Mouse (Mus musculus) lung, embryonic 16.5 days (tissue): ENCODE data around the gene Pias1. TPM values are rescaled to one million over a fixed set of nuclear protein-coding genes. Genes with fewer than 3 reads are reported as not detected.
A peak's percentile ranks its signal among the peaks of the same experiment; 100 is the strongest.

Experiments used
- ATAC-seq: fragments of 200-750 bp; cut with Nextera tagmentation; 2 replicates; pipeline ENCODE4 v1.8.0; 2017; ENCODE audit warnings: low read depth, mild to moderate bottlenecking, moderate library complexity
- H3K27ac ChIP-seq: fragments of 300-500 bp; sonication (generic); 2 replicates; pipeline ENCODE4 v1.5.1; 2014; ENCODE audit warnings: mild to moderate bottlenecking, control low read depth, low read length
- H3K27me3 ChIP-seq: fragments of 300-500 bp; sonication (generic); 2 replicates; pipeline ENCODE4 v1.6.1; 2014; ENCODE audit warnings: low read depth, low read length, mixed read lengths; ENCODE audit not compliant: control insufficient read depth, insufficient read depth
- H3K36me3 ChIP-seq: fragments of 300-500 bp; sonication (generic); 2 replicates; pipeline ENCODE4 v1.6.1; 2014; ENCODE audit warnings: low read length; ENCODE audit not compliant: control insufficient read depth, insufficient read depth
- H3K4me1 ChIP-seq: fragments of 300-500 bp; sonication (generic); replicated peaks from 2 replicates; pipeline ENCODE4 v1.6.1; 2014; ENCODE audit warnings: low read length, mixed read lengths; ENCODE audit not compliant: control insufficient read depth, insufficient read depth
- H3K4me2 ChIP-seq: fragments of 300-500 bp; sonication (generic); 2 replicates; pipeline ENCODE4 v1.6.1; 2014; ENCODE audit warnings: low read depth, low read length, control low read depth
- H3K4me3 ChIP-seq: fragments of 300-500 bp; sonication (generic); 2 replicates; pipeline ENCODE4 v1.5.1; 2014; ENCODE audit warnings: mild to moderate bottlenecking, low read length, control low read depth
- H3K9ac ChIP-seq: fragments of 300-500 bp; sonication (generic); 2 replicates; pipeline ENCODE4 v1.6.1; 2014; ENCODE audit warnings: low read length, control low read depth
- H3K9me3 ChIP-seq: fragments of 300-500 bp; sonication (generic); 2 replicates; pipeline ENCODE4 v1.6.1; 2016; ENCODE audit warnings: low read length; ENCODE audit not compliant: control insufficient read depth
- WGBS: fragments of 180-500 bp; shearing (Covaris S2); extraction: QIAGEN DNeasy Blood & Tissue Kit; methylation state at CpG from one replicate; pipeline ENCODE4 v1.1.7; 2014; 5-methylcytosine and 5-hydroxymethylcytosine counted together
- polyA plus RNA-seq: library from polyadenylated mRNA; unstranded; fragments of >200 nt; fragmentation: Nextera tagmentation; extraction: Ambion mirVana; gene quantifications from 2 replicates; pipeline ENCODE4 v1.2.1, GENCODE M21; 2015

Pias1 gene
- polyA plus RNA-seq, 1 experiment from 2014 or later: 91.8 TPM

GRCm38 (mm10) chr9:62851571-62851970, 136.2 kb downstream of the Pias1 start:
- Histone ChIP-seq H3K4me1 (peaks cover 24% of the 10 kb centered on the region), H3K4me3 (no peak overlapping the region), H3K9me3 (no peaks in the 10 kb centered on the region), H3K27ac (no peak overlapping the region), H3K36me3 (peaks cover under 1% of the 10 kb centered on the region; the same call in 1 of the 2 replicates), H3K27me3 (no peaks in the 10 kb centered on the region), H3K4me2 (no peak overlapping the region), H3K9ac (no peak overlapping the region)
- WGBS: 66% methylated on average over 2 of the region's 2 CpGs
- ATAC-seq: no peak

DNA sequence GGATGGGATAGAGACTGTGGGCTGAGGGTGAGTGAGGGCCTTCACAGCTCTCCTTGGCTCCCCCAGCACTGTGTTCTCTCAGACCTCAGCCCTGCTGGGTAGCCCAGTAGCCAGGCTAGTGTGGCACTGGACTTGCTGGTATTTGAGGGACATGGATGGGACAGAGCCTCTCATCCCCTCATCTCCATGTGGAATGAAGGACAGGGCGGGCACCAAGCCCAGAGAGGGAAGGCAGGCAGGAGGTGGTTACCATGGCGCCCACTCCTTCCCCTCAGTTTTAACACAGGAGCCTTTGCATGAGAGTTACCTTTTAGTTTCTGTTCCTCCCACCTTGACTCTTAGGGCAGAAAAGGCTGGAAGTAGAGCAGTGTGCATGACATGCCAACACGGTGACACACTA, 139.1 kb downstream of the Pias1 start:
- WGBS: 82% methylated on average over 3 of the region's 3 CpGs
- Histone ChIP-seq H3K4me3 (no peak overlapping the region), H3K9ac (no peak overlapping the region), H3K27me3 (no peaks in the 10 kb centered on the region), H3K4me2 (no peak overlapping the region), H3K36me3 (peaks cover 2% of the 10 kb centered on the region; the same call in 1 of the 2 replicates), H3K27ac (no peak overlapping the region), H3K9me3 (no peaks in the 10 kb centered on the region), H3K4me1 (peaks cover 13% of the 10 kb centered on the region)
- ATAC-seq: no peak

DNA sequence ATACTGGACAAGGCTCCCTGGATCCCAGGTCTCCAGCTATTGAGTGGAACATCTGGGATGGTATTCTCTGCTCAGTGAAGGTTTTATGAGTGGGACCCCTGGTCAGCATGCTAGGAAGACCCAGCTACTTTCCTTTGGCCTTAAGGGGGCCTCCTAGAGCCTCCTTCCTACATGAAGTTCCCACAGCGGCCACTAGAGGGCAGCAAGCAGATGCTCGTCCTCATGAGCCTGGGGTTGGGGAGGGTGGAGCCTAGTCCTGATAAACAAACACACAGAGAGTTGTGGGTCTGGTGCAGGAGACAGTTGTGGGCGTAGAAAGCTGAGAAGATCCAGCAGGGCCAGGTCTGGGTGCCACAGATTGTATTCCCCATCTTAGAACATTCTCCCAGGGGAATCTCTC, 140.0 kb downstream of the Pias1 start:
- peak; percentile 61 for ATAC-seq
- no peak overlapping the region for H3K9ac ChIP-seq
- H3K27me3 ChIP-seq: no peaks in the 10 kb centered on the region
- peaks cover 2% of the 10 kb centered on the region; the same call in 1 of the 2 replicates for H3K36me3 ChIP-seq
- WGBS: 4% methylated on average over 3 of the region's 3 CpGs
- peaks cover 13% of the 10 kb centered on the region for H3K4me1 ChIP-seq
- H3K9me3 ChIP-seq: no peaks in the 10 kb centered on the region
- H3K4me2 ChIP-seq: no peak overlapping the region
- H3K27ac ChIP-seq: no peak overlapping the region
- no peak overlapping the region for H3K4me3 ChIP-seq

DNA sequence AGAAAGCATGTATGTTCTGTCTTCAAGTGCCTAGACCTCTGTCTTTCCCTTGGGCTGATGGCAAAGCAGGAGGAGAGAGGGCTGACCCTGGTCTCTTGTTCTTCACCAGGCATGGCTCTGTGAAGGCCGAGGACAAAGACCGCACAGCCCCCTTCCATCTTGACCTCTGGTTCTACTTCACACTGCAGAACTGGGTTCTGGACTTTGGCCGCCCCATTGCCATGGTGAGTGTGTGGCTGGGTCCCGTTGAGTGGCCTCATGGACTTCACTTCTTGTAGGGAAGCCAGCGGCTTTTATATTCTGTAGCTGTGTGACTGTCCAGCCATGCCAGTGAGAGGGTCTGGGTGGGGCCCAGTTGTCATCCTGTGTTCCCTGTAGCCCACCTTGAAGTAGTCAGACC, 143.3 kb downstream of the Pias1 start:
- no peaks in the 10 kb centered on the region for H3K9me3 ChIP-seq

DNA sequence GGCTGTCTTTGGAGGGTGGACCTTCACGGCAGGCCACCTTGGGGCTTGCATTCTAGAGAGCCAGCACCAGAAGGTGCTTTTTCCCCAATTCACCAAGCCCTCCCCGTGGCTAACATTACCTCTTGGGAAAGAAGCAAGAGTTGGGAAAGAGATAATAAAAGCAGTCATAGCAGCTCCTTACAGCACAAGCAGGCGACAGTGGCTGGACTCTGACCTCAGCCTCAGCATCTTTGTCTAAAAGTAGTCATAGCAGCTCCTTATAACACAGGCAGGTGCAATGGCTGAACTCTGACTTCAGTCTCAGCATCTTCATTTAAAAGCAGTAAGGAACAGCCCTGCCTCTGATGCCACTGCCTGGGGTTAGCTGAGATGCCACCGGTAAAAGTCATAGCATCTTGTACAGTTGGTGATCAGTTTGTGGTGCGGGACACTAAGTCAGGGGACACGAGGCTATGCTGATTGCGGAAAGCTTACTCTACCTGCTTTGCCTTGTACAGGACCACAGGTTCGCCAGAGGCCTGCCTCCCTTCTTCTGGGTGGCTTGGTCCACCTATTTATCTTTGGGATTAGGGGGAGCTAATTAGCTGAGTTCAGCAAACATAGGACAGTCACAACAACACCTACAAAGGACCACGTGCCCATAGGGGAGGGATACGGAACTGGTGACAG, 144.2 kb downstream of the Pias1 start:
- 70% methylated on average over 10 of the region's 10 CpGs for WGBS
- no peak overlapping the region for H3K4me2 ChIP-seq
- no peak overlapping the region for H3K9ac ChIP-seq
- no peaks in the 10 kb centered on the region for H3K27me3 ChIP-seq
- ATAC-seq: no peak
- no peak overlapping the region for H3K4me3 ChIP-seq
- peaks cover 11% of the 10 kb centered on the region for H3K4me1 ChIP-seq
- H3K27ac ChIP-seq: no peak overlapping the region
- no peaks in the 10 kb centered on the region for H3K9me3 ChIP-seq
- 0 out of 2 replicates have a peak, but pooled peaks cover 2% of the 10 kb centered on the region for H3K36me3 ChIP-seq

More for the DNA sequence above, 143.3 kb downstream of the Pias1 start:
- Histone ChIP-seq H3K27me3 (no peaks in the 10 kb centered on the region), H3K36me3 (0 out of 2 replicates have a peak, but pooled peaks cover 2% of the 10 kb centered on the region), H3K4me3 (no peak overlapping the region), H3K4me1 (peaks cover 7% of the 10 kb centered on the region), H3K27ac (no peak overlapping the region), H3K4me2 (no peak overlapping the region), H3K9ac (no peak overlapping the region)
- ATAC-seq: no peak
- 89% methylated on average over 5 of the region's 5 CpGs for WGBS

DNA sequence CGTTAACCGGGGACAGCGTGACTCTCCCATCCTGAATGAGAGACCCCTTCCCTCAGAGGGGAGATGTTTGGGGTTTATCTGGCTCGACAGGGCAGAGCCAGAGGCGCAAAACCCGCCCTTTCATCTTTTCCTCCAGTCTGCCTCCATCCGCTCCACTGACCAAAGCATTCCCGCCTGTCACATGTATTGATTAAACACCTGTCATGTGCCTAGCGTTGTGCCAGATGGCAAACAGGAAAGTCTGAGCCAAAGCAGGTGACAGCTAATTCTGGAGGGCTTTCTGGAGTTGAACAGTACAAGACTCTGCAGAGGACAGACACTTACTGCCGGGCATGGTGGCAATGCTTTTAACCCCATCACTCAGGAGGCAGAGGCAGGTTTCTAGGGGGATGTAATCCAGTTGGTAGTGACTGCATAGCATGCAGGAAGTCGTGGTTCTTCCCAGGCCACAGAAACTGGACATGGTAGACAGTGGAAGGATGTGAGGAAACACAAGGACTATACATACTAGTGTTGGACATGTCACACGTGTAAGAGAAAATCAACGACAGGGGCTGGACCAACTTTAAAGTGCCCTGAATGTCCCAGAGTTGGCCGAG, 148.5 kb downstream of the Pias1 start:
- Histone ChIP-seq H3K9ac (peak overlapping the region; percentile 98), H3K27ac (peak overlapping the region; percentile 89), H3K27me3 (no peaks in the 10 kb centered on the region), H3K4me2 (peak overlapping the region; percentile 88), H3K4me3 (peak overlapping the region; percentile 85), H3K9me3 (no peaks in the 10 kb centered on the region), H3K36me3 (no peaks in the 10 kb centered on the region), H3K4me1 (peaks cover 13% of the 10 kb centered on the region)
- WGBS: 6% methylated on average over 14 of the region's 14 CpGs
- no peak; the same call in none of the 2 replicates for ATAC-seq

- H3K4me3 ChIP-seq: peak within 1 kb of the TSS; percentile 85
- peak within 1 kb of the TSS; percentile 98 for H3K9ac ChIP-seq
- H3K4me2 ChIP-seq: peak within 1 kb of the TSS; percentile 88
- H3K27me3 ChIP-seq: no peaks in the 10 kb centered on the region
- WGBS: under 1% methylated on average over 48 of the region's 48 CpGs
- H3K4me1 ChIP-seq: peaks cover 13% of the 10 kb centered on the region
- peak within 1 kb of the TSS; percentile 89 for H3K27ac ChIP-seq
- no peaks in the 10 kb centered on the region for H3K36me3 ChIP-seq
- no peaks in the 10 kb centered on the region for H3K9me3 ChIP-seq
- peak; percentile 96 for ATAC-seq
Observed at GRCm38 (mm10) chr9:62838506-62839171, 149.1 kb downstream of the Pias1 start, which contains the start of gene Cln6. Gene Cln6, plus strand, starts transcription at chr9:62838785.

DNA sequence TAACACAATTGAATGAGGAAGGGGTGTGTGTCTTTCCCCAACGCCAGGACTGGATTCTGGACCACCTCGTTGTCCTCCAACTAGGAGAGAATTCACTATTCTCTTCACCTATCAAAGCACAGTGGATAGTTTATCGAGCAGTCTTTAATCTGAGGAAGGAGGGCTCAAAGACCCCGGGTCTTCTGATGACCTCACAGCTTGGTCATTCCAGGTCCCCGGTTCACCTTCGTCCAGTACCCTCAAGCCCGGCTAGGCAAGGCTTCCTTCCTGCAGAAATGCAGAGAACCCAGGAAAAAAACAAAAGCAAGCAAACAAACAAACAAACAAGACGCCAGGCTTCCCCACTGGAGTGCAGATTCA, 149.6 kb downstream of the Pias1 start:
- ATAC-seq: peak; percentile 15
- Histone ChIP-seq H3K27ac (peak overlapping the region; percentile 89), H3K36me3 (no peaks in the 10 kb centered on the region), H3K4me2 (peak overlapping the region; percentile 88), H3K4me3 (peak overlapping the region; percentile 85), H3K4me1 (peaks cover 13% of the 10 kb centered on the region), H3K9ac (peak overlapping the region; percentile 98), H3K27me3 (no peaks in the 10 kb centered on the region), H3K9me3 (no peaks in the 10 kb centered on the region)
- 10% methylated on average over 8 of the region's 8 CpGs for WGBS

DNA sequence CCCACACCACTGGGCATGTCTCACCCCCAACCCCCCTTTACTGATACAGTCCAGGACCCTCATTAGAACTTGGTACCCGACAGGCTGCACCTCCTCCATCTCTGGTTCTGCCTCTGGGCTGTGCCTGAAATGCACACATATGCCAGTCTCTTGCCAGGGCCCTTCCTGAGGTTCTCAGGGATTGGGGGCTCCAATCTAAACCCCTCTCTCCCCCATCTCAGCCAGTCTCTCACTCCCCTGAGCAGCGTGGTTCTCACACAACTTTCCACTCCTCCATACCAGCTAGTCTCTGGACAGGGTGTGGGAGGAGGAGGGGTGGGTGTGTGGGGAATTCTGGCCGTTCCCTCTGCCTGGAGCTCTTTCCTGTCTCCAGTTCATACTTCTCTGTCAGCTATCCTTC, 150.1 kb downstream of the Pias1 start:
- 31% methylated on average over 3 of the region's 3 CpGs for WGBS
- ATAC-seq: 0 out of 2 replicates have a peak, but pooled peaks have one; percentile 2
- H3K4me2 ChIP-seq: no peak overlapping the region; the same call in 1 of the 2 replicates

More for the DNA sequence above, 150.1 kb downstream of the Pias1 start:
- no peak overlapping the region for H3K4me3 ChIP-seq
- peak overlapping the region; percentile 89 for H3K27ac ChIP-seq
- peaks cover 13% of the 10 kb centered on the region for H3K4me1 ChIP-seq
- H3K27me3 ChIP-seq: no peaks in the 10 kb centered on the region
- no peaks in the 10 kb centered on the region for H3K9me3 ChIP-seq
- H3K36me3 ChIP-seq: no peaks in the 10 kb centered on the region
- H3K9ac ChIP-seq: no peak overlapping the region
